Mouse (Mus musculus): ENCODE measurements around the gene Phospho1.

The Phospho1 gene

DNA sequence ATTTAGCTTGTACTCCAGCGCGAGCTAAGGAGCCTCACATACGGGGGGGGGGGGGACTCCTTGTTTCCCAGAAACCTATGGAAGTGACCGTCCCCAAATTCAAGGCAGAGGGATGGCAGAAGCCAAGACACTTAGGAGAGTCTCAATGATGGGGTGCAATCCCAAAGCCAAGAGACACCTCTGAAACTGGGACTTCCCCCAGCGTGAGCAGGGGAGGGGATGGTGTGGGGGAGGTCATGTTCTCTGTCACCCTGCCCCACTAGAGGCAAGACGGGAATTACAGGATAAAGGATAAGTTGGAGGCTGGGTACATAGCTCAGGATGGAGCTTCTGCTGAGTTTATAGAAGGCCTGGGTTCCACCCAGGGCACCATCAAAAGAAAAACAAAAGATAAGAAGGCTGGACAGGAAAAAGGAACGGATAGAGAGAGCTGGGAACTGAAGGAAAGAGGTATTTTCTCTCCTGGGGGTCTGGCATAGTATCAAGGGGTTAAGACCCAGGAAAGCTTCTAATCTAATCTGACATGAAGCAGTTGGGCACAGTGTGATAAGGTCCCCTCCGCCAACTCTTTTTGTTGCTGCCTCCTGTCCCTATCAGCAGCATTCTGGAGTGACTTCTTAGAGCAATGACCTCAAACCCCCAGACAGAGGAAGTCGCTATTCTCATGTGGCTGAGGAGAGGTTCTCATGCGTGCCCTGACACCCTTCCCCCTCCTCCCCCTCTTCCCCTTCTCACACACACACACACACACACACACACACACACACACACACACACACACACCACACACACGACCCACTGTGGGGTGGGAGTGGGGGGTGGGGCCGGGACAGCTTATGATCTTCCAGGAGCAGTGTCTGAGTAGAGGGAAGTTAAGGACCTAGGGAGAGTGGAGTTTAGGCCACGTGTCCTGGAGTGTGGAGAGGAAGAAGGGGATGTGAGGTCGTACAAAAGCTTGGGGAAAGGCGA lies 10.7 kb downstream of the Phospho1 start:
- no peak for DNase-seq

DNA sequence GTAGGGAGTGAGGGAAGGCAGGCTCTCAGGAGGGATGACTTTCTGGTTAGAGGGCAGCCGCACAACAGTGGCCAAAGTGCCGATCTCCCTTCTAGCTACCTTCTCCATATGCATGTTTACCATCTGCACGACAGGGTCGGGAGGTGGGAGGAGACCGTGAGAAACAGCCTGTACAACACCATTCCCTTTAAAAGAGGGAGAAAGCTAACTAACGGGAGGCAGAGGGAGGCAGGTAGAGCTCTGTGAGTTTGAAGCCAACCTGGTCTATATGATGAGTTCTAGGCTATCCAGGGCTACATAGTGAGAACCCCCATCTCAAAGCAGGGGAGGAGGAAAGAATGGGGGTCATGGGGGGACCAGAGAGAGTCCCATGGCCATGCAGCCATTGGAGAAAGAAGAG lies 11.5 kb downstream of the Phospho1 start:
- no peak for DNase-seq

GRCm38 (mm10) chr11:95836433-95836832 lies 12.1 kb downstream of the Phospho1 start:
- no peak for DNase-seq

- DNase-seq: no peak
Measured at GRCm38 (mm10) chr11:95837059-95837458, 12.8 kb downstream of the Phospho1 start, which contains the start of gene Gngt2. Gene Gngt2 (plus strand): TSS chr11:95837216.

GRCm38 (mm10) chr11:95838598-95838997 lies 14.3 kb downstream of the Phospho1 start:
- no peak for DNase-seq

DNA sequence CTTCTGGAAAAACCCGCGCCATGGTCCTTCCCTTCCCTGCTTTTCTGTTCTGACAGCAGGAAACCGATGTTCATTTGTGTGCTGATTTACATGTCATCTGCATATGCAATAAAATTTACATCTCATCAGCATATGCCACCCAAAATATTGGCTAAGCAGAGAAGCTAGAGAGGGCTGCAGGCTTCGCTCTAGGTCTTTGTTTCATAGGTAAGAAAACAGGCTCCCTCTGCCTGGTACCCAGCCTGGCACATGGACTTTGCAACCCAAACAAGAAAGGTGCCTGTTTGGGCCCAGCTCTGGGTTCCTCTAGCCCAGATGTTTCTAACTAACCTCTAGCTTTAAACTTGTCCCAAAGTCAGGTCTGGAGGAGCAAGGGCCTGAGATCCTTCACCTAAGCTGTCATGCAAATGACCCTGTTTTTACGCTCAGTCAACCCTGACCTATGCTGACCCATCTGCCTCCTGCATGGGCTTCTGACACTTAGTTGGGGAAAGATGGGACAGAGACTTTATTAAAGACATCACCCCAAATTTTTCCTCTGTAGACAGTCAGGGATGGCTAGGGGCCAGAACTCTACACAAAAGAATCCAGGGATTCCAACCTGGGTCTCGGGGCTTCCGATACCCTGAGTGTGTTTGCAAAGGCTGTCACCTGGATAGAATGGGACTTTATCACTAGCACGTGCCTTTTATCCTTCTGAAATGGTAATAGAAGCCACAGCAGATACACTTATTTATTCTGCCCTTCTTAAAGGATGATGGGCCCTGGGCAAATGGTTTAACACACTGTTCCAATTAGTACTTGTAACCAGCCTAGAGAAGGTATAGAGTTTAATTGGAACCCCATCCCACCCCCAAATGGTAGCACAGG lies 14.9 kb downstream of the Phospho1 start:
- DNase-seq: no peak

DNA sequence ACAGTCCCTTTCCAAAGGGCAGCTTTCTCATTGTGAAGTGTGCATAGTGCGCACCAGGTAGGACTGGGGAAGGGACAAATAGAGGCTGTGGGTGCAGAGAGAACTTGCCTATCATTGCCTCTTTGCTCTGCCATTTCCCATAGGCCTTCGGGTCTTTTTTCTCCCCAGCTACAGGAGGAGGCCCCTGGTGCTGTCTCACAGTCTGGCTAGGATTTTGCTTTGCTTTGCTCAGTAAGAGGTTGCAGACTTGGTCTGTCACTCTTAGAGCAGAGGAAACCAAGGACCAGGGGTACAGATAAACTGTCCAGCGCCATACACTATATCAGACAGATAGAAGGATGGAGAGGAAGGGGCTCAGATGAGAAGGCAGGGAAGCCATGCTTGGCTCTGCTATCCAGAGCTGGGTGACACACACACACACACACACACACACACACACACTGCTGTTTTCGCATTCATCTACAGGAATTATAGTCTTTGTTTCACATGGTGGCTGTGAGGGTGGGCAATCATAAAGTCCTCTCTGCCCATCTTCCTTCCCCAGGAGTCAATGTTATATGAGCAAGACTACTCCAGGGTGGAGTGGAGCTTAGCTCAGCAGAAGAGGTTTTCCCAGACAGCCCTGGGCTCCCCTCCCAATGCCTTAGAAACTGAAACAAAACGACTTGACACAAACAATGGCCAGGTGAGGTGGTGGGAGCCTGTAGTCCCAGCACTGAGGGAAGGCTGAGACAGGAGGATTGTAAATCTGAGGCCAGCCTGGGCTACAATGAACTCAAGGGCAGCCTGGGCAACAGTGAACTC lies 16.6 kb downstream of the Phospho1 start:
- DNase-seq: no peak

DNA sequence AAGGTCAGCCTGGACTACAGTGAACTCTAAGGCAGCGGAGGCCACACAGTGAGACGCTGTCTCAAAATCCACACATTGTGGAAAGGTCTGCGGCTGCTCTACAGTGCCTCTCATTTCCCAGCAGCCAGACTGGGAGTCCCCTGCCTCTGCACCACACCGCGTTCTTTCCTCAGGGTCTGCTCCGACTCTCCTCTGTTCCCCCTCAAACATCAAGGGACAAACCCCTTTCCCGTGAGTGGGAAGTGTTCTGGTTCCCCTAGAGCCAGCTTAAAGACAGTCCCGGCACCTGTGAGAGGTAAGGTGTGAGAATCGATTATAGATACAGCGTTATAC lies 17.2 kb downstream of the Phospho1 start:
- DNase-seq: no peak

- no peak for DNase-seq
Measured at GRCm38 (mm10) chr11:95842074-95842681, 17.9 kb downstream of the Phospho1 start, which contains the start of gene Abi3. Gene Abi3 (minus strand): TSS chr11:95842476.

- DNase-seq: no peak
Measured at GRCm38 (mm10) chr11:95842953-95843352, 18.7 kb downstream of the Phospho1 start.

- no peak for DNase-seq
Measured at GRCm38 (mm10) chr11:95843421-95843950, 19.2 kb downstream of the Phospho1 start.

- no peak for DNase-seq
Measured at GRCm38 (mm10) chr11:95844935-95845334, 20.6 kb downstream of the Phospho1 start.

DNA sequence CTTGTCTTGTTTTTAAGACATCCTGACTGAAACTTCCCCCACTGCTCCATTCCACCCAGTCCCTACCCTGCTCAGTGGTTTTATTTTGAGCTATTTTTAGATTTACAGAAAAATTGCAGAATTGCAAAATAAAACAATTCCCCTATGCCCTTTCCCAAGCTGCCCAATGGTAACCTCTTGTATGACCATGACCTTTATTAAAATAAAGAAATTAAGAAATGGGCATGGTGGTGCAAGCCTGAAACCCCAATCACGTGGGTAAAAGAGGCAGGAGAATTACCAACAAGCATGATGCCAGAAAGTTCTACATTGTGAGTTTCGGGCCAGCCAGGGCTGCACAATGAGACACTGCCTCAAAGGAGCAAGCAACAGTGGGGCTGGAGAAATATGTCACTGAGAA lies 26.6 kb downstream of the Phospho1 start:
- DNase-seq: no peak

- peak; percentile 69 for DNase-seq
Measured at GRCm38 (mm10) chr11:95853684-95854083, 29.4 kb downstream of the Phospho1 start.

DNA sequence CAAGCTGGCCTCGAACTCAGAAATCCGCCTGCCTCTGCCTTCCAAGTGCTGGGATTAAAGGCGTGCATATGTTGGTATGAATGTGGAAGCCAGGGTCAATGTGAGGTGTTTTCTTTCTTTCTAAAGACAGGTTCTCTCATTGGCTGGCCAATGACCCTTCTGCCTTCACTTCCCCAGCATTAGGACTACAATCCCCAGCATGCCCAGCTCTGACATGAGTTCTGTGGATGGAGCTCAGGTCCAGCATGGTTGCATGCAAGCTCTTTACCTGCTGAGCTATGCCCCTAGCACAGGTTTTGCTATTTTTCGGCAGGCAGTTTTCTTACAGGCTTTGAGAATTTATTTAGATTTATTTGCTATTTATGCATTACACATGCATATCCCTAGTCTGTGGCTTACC lies 33.0 kb downstream of the Phospho1 start:
- peak; percentile 68 for DNase-seq

DNA sequence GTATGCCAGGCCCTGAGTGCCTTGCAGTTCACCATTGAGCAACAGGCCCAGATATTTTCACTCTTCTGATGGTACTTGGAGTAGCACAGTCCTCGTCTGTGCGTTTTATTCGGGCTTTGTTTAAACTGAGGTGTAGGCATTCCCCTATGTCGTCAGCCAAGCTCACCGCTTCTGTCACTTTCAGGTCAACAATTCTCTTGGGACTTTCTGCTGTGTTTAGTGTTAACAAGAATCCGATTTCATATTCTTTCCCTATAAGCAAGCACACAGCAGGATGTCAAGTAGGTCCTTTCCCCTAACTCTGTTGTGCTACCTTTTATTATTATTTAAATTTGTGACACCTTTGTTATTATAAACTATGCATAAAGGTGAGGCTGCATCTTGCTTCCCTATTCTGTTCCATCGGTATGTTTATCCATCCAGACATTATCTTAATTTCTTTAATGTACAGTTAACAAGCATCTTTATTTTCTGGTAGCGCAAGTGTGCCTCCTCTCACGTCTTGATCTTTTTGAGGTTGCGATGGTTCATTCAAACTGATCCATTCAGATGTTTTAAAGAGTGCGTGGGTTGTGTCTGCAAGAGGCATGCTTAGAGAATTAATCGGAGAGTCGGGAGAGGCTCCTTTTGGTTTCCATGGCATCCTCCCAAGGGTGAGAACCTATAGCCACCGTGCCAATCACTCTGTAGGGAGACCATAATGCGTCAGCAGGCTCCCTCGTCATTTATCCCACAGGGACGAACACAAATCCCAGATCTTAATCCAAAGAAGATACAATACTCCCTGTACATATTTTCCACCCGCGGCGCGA lies 33.6 kb downstream of the Phospho1 start:
- no peak for DNase-seq

GRCm38 (mm10) chr11:95858528-95859467 lies 34.5 kb downstream of the Phospho1 start:
- DNase-seq: peak; percentile 97

DNA sequence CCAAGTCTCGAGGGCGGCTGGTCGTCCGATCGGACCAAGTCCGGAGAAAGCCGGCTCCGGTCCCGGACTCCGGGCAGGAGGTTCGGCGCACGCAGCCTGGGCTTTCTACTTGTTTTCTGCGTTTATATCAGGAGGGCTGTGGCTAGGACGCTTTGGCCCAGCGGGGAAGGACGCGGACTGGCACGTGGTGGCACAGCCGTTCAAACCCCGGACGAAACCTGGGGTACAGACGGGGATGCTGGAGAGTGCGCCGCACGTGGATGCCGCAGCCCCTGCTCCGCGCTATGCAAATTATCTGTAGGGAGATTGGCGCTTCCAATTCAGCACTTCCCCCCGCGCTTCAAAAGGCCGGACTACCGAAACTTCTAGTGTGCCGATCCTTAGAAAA lies 35.2 kb downstream of the Phospho1 start:
- DNase-seq: no peak

DNA sequence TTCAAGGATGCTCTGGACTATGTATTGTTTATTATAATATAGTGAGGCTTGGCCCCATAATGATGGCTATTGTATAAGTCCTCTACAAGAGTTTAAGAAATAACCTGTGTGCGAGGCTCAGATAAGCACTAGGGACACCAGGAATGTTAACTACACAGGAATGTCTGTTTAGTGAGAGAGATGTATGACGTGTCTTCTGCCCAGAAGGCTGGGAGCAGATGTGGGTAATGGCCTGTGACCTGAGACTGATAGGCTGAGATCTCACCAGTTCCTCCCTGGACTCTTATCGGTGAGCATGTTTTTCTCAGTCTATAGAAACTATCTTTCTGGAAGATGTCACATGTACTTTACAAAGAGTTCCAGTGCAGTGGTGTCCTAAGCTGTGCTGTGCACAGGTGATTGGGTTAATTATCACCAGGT lies 35.8 kb downstream of the Phospho1 start:
- DNase-seq: peak; percentile 43

DNA sequence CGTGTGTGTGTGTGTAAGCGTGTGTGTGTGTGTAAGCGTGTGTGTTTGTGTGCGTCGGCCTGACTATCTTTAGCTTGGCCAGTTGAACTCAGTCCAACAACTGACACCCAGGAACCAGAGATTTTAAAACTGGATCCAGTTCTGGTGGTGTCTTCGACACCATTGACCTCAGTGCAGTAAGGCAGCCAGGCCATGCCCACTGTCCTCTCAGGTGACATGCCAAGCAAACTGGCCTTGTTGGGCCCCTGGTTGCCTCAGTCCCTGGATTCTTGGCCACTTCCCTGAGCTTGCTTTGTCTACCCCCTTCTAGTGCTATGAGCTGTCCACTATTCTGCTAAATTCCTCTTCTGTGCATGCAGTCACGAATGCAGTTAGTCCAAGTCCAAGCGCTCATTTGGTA lies 37.1 kb downstream of the Phospho1 start:
- DNase-seq: no peak
